Mouse (Mus musculus) heart, adult 2 months (tissue): Measurements from ENCODE around the gene Spata2l. TPM values are rescaled to one million over a fixed set of nuclear protein-coding genes. Genes with fewer than 3 reads are reported as not detected.
"Not testable (repeated sequence)": the region's sequence is repeated elsewhere in the genome, so short reads cannot be mapped to it uniquely, and the experiment has no call there.

ENCODE experiments used
- DNase-seq, 2 experiments: peaks; one replicate each; pipeline ENCODE4 v3.0.0; 2021
- H3K27ac ChIP-seq: fragments of 200-600 bp; 2 replicates; pipeline ENCODE4 v1.8.1; 2022
- H3K27me3 ChIP-seq: fragments of 200-500 bp; 2 replicates; pipeline ENCODE4 v1.6.1; 2012; ENCODE audit warnings: mild to moderate bottlenecking, low read length, inconsistent platforms, mixed read lengths; ENCODE audit not compliant: control insufficient read depth, insufficient read depth
- H3K36me3 ChIP-seq: fragments of 200-500 bp; 2 replicates; pipeline ENCODE4 v1.6.1; 2012; ENCODE audit warnings: low read length, inconsistent platforms; ENCODE audit not compliant: control insufficient read depth, insufficient read depth
- H3K4me1 ChIP-seq: fragments of 200-500 bp; 2 replicates; pipeline ENCODE4 v1.6.1; 2011; ENCODE audit warnings: low read length; ENCODE audit not compliant: control insufficient read depth, insufficient read depth
- H3K4me3 ChIP-seq: fragments of 200-600 bp; 2 replicates; pipeline ENCODE4 v1.8.1; 2022
- H3K79me2 ChIP-seq: fragments of 200-500 bp; replicated peaks from 2 replicates; pipeline ENCODE4 v1.6.1; 2012; ENCODE audit warnings: mild to moderate bottlenecking, inconsistent platforms, low read length, moderate library complexity, mixed read lengths; ENCODE audit not compliant: control insufficient read depth, insufficient read depth
- H3K9ac ChIP-seq: fragments of 200-500 bp; 2 replicates; pipeline ENCODE4 v1.6.1; 2012; ENCODE audit warnings: low read depth, mild to moderate bottlenecking, control low read depth, inconsistent platforms, low read length, mixed read lengths
- CTCF ChIP-seq: fragments of 200-600 bp; IDR thresholded peaks from 2 replicates; pipeline ENCODE4 v1.8.1; 2022; ENCODE audit warnings: antibody characterized with exemption, mild to moderate bottlenecking, moderate library complexity
- EP300 ChIP-seq: fragments of 200-500 bp; IDR thresholded peaks from 2 replicates; pipeline ENCODE4 v1.6.1; 2011; ENCODE audit warnings: low read depth, low read length, control low read depth; ENCODE audit not compliant: insufficient read depth
- POLR2A ChIP-seq: fragments of 200-500 bp; IDR thresholded peaks from 2 replicates; pipeline ENCODE4 v1.6.1; 2011; ENCODE audit warnings: mild to moderate bottlenecking, low read depth, low read length, control low read depth; ENCODE audit not compliant: insufficient read depth
- WGBS: fragments of 180-500 bp; shearing (Covaris S2); methylation state at CpG from one replicate; pipeline ENCODE4 v1.1.7; 2018; 5-methylcytosine and 5-hydroxymethylcytosine counted together
- intact Hi-C: fragments of 180-260 bp; cut with DNase I; formaldehyde crosslinking; loops from one replicate; pipeline ENCODE4 v1.15.1; 2025
- polyA plus RNA-seq: library from polyadenylated mRNA; depleted of rRNA; stranded (reverse); fragments of >200 nt; gene quantifications from 2 replicates; pipeline ENCODE4 v1.2.3, GENCODE M21; 2012
- total RNA-seq, 2 experiments: library from RNA; stranded (reverse); gene quantifications; 2 replicates each; pipeline ENCODE4 v1.2.3; 2021

Spata2l gene
- total and polyA plus RNA-seq, 3 experiments = 6.0 to 7.5 (median 6.7) TPM

GRCm38 (mm10) chr8:123203571-123203970 is 32.5 kb downstream of the Spata2l start:
- no peaks in the 10 kb centered on the region for H3K27me3 ChIP-seq
- H3K36me3 ChIP-seq = no peaks in the 10 kb centered on the region
- intact Hi-C loops = loop anchor here (2.0 to 5.0 kb wide), 2 partner anchors 97 to 366 kb away; no protein-coding TSS in a partner anchor
- H3K9ac ChIP-seq = no peak overlapping the region
- H3K27ac ChIP-seq = no peak overlapping the region
- 76% methylated on average over 3 of the region's 3 CpGs for WGBS
- H3K79me2 ChIP-seq = no peaks in the 10 kb centered on the region
- no peak overlapping the region for H3K4me3 ChIP-seq
- TF ChIP-seq CTCF = no peak
- no peak for TF ChIP-seq EP300
- no peak for TF ChIP-seq POLR2A
- H3K4me1 ChIP-seq = no peaks in the 10 kb centered on the region
- no peak for DNase-seq

GRCm38 (mm10) chr8:123202288-123202687 is 33.7 kb downstream of the Spata2l start:
- no peaks in the 10 kb centered on the region for H3K27me3 ChIP-seq
- intact Hi-C loops = loop anchor here (2.0 to 5.0 kb wide), 2 partner anchors 95 to 365 kb away; no protein-coding TSS in a partner anchor
- WGBS = 24% methylated on average over 5 of the region's 5 CpGs

DNA sequence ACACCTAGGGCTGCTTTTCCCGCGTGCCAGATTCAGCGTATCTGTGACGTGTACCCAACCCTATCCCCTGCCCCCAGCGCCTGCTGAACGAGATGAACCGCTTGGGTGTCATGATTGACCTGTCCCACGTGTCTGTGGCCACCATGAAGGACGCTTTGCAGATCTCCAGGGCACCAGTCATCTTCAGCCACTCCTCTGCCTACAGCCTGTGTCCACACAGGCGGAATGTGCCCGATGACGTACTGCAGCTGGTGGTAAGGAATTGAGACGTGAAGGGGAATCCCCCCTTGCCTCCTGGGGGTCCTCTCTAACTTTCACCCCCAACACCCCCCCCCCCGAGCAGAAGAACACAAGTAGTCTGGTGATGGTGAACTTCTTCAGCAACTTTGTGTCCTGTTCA is 36.2 kb downstream of the Spata2l start:
- H3K4me1 ChIP-seq = no peaks in the 10 kb centered on the region
- H3K27me3 ChIP-seq = no peaks in the 10 kb centered on the region
- H3K27ac ChIP-seq = no peak overlapping the region
- intact Hi-C loops = loop anchor here (5.0 kb wide), 1 partner anchor 363 kb away; no protein-coding TSS in a partner anchor
- no peak for DNase-seq
- H3K36me3 ChIP-seq = no peaks in the 10 kb centered on the region
- 58% methylated on average over 14 of the region's 14 CpGs for WGBS
- no peak overlapping the region for H3K4me3 ChIP-seq
- TF ChIP-seq POLR2A = no peak
- no peak for TF ChIP-seq EP300
- TF ChIP-seq CTCF = no peak
- H3K9ac ChIP-seq = no peak overlapping the region
- H3K79me2 ChIP-seq = no peaks in the 10 kb centered on the region

More at GRCm38 (mm10) chr8:123202288-123202687, 33.7 kb downstream of the Spata2l start:
- H3K79me2 ChIP-seq = no peaks in the 10 kb centered on the region
- H3K4me3 ChIP-seq = no peak overlapping the region
- no peaks in the 10 kb centered on the region for H3K36me3 ChIP-seq
- H3K9ac ChIP-seq = no peak overlapping the region
- no peaks in the 10 kb centered on the region for H3K4me1 ChIP-seq
- no peak overlapping the region for H3K27ac ChIP-seq
- TF ChIP-seq CTCF (peak; percentile 97), EP300 (no peak)
- peak; percentile 55 to 75 for DNase-seq

DNA sequence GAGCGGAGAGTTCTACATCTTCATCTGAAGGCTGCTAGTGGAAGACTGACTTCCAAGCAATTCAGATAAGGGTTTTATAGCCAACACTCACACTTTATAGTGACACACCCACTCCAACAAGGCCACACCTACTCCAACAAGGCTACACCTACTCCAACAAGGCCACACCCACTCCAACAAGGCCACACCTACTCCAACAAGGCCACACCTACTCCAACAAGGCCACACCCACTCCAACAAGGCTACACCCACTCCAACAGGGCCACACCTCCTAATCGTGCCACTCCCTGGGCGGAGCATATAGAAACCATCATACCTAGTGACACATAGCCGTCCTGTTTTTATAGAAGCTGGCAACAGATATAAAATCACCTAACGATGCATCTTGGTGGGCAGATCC is 39.0 kb downstream of the Spata2l start:
- H3K27me3 ChIP-seq, H3K79me2 ChIP-seq, H3K36me3 ChIP-seq, intact Hi-C loops, H3K9ac ChIP-seq, H3K4me3 ChIP-seq, DNase-seq, H3K27ac ChIP-seq, H3K4me1 ChIP-seq: not testable (repeated sequence)
- WGBS = 75% methylated on average over 5 of the region's 5 CpGs

DNA sequence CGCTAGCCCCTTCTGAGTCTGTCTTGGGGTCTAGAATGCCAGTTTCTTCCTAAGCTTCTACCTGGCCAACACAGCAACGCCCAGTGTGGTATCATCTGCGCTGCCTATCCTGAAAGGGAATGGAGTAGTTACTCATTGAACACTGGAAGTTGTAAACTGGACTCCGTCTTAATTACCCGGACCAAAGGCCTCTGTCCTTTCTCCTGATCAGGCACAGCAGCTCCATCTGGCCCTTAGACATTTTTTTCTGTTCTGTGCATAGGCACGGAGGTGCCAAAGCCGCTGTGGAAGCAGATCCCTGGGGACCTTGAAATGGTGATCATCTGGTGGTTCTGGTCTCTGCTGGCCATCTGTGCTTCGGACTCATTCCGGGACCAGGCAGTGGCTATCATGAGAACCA is 42.3 kb downstream of the Spata2l start:
- H3K36me3 ChIP-seq = no peaks in the 10 kb centered on the region
- peaks cover 4% of the 10 kb centered on the region for H3K4me1 ChIP-seq
- no peak overlapping the region for H3K4me3 ChIP-seq
- no peak overlapping the region for H3K27ac ChIP-seq
- no peak for TF ChIP-seq POLR2A
- no peak for TF ChIP-seq EP300
- TF ChIP-seq CTCF = no peak
- 89% methylated on average over 9 of the region's 9 CpGs for WGBS
- no peaks in the 10 kb centered on the region for H3K27me3 ChIP-seq
- no peaks in the 10 kb centered on the region for H3K79me2 ChIP-seq
- no peak for DNase-seq
- intact Hi-C loops = no loop called here
- H3K9ac ChIP-seq = no peak overlapping the region

GRCm38 (mm10) chr8:123191908-123192307 is 44.1 kb downstream of the Spata2l start:
- Histone ChIP-seq H3K9ac (no peak overlapping the region), H3K36me3 (no peaks in the 10 kb centered on the region), H3K79me2 (no peaks in the 10 kb centered on the region), H3K27ac (no peak overlapping the region), H3K4me3 (no peak overlapping the region), H3K4me1 (peaks cover 4% of the 10 kb centered on the region), H3K27me3 (no peaks in the 10 kb centered on the region)
- intact Hi-C loops = no loop called here
- WGBS = 55% methylated on average over 8 of the region's 8 CpGs
- TF ChIP-seq CTCF (no peak), POLR2A (no peak), EP300 (no peak)
- DNase-seq = no peak

DNA sequence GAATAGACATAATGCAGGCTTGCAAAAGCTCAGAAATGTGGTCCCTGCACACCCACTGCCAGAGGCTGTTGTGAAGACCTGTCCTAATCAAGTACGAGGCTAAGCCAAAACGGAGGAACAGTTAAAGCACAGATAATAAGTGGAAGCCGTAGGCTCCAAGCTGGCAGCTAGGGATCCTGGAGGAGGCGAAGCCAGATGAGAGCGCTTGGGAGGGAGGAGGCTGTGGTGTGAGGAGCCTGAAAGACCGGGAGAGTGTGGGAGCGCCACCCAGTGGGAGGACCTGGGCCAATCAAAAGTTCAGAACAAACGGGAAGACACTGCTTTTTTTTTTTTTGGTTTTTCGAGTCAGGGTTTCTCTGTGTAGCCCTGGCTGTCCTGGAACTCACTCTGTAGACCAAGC is 45.4 kb downstream of the Spata2l start:
- Histone ChIP-seq H3K27ac (no peak overlapping the region), H3K4me1 (peaks cover 4% of the 10 kb centered on the region), H3K27me3 (no peaks in the 10 kb centered on the region), H3K36me3 (no peaks in the 10 kb centered on the region), H3K4me3 (no peak overlapping the region), H3K79me2 (no peaks in the 10 kb centered on the region), H3K9ac (no peak overlapping the region)
- intact Hi-C loops = no loop called here
- TF ChIP-seq POLR2A (peak; percentile 29; the same call in 1 of the 2 replicates), EP300 (0 out of 2 replicates have a peak, but pooled peaks have one; percentile 42), CTCF (peak; percentile 70)
- DNase-seq = peak; percentile 75 to 79
- 2% methylated on average over 9 of the region's 9 CpGs for WGBS
